Mouse (Mus musculus) liver, embryonic 14.5 days (tissue): Measurements from ENCODE around the gene Gm17490.
"Not testable (repeated sequence)": the region's sequence is repeated elsewhere in the genome, so short reads cannot be mapped to it uniquely, and the experiment has no call there.

Experiments used
- CTCF ChIP-seq: IDR thresholded peaks from 2 replicates; pipeline ENCODE4 v1.5.1; 2016; ENCODE audit warnings: antibody characterized with exemption, low read depth, control low read depth
- EP300 ChIP-seq: IDR thresholded peaks from 2 replicates; pipeline ENCODE4 v1.6.1; 2016; ENCODE audit warnings: antibody characterized with exemption, low read depth

DNA sequence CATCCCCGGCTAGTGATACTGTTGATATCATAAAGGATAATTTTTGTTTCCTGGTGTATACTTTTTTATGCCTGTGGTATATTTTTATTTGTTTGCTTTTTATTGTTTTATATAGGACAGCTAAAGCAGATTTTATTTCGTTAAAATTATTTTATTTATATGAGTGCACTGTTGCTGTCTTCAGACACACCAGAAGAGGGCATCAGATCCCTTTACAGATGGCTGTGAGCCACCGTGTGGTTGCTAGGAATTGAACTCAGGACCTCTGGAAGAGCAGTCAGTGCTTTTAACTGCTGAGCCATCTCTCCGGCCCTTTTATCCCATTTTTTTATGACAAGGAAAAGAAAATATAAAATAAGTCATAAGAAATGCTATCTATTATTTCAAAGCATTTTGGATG lies 19.3 kb downstream of the Gm17490 start:
- not testable (repeated sequence) for TF ChIP-seq CTCF, EP300
